Mouse (Mus musculus): ENCODE measurements around the gene Tmem50a.
A peak's percentile ranks its signal among the peaks of the same experiment; 100 is the strongest.

Tmem50a gene

GRCm38 (mm10) chr4:134879410-134879981 is 35.3 kb downstream of the Tmem50a start:
- DNase-seq (ENCODE audit: low read depth, low spot score) = peak; percentile 86

GRCm38 (mm10) chr4:134876171-134876570 is 38.7 kb downstream of the Tmem50a start:
- DNase-seq (ENCODE audit: low read depth, low spot score) = no peak

- no peak for DNase-seq (ENCODE audit: low read depth, low spot score)
Observed at GRCm38 (mm10) chr4:134871950-134872349, 42.9 kb downstream of the Tmem50a start.

GRCm38 (mm10) chr4:134871477-134871876 is 43.3 kb downstream of the Tmem50a start:
- no peak for DNase-seq (ENCODE audit: low read depth, low spot score)

- DNase-seq (ENCODE audit: low read depth, low spot score) = no peak
Observed at GRCm38 (mm10) chr4:134869815-134870375, 44.9 kb downstream of the Tmem50a start.

- no peak for DNase-seq (ENCODE audit: low read depth, low spot score)
Observed at GRCm38 (mm10) chr4:134869068-134869730, 45.6 kb downstream of the Tmem50a start.

- DNase-seq (ENCODE audit: low read depth, low spot score) = no peak
Observed at GRCm38 (mm10) chr4:134868490-134868889, 46.3 kb downstream of the Tmem50a start.

- DNase-seq (ENCODE audit: low read depth, low spot score) = no peak
Observed at GRCm38 (mm10) chr4:134868065-134868464, 46.8 kb downstream of the Tmem50a start.

GRCm38 (mm10) chr4:134867661-134868060 is 47.2 kb downstream of the Tmem50a start:
- DNase-seq (ENCODE audit: low read depth, low spot score) = no peak

- DNase-seq (ENCODE audit: low read depth, low spot score) = no peak
Observed at GRCm38 (mm10) chr4:134867213-134867612, 47.6 kb downstream of the Tmem50a start.

- DNase-seq (ENCODE audit: low read depth, low spot score) = no peak
Observed at GRCm38 (mm10) chr4:134865789-134866188, 49.0 kb downstream of the Tmem50a start.

- DNase-seq (ENCODE audit: low read depth, low spot score) = no peak
Observed at GRCm38 (mm10) chr4:134865340-134865739, 49.5 kb downstream of the Tmem50a start.

GRCm38 (mm10) chr4:134863937-134864729 is 50.7 kb downstream of the Tmem50a start, which contains the start of gene Rhd:
Gene Rhd (plus strand): TSS chr4:134864536.
- DNase-seq (ENCODE audit: low read depth, low spot score) = no peak

GRCm38 (mm10) chr4:134862996-134863395 is 51.8 kb downstream of the Tmem50a start:
- no peak for DNase-seq (ENCODE audit: low read depth, low spot score)

GRCm38 (mm10) chr4:134861884-134862283 is 52.9 kb downstream of the Tmem50a start:
- DNase-seq (ENCODE audit: low read depth, low spot score) = no peak

GRCm38 (mm10) chr4:134858494-134858893 is 56.3 kb downstream of the Tmem50a start:
- no peak for DNase-seq (ENCODE audit: low read depth, low spot score)

- DNase-seq (ENCODE audit: low read depth, low spot score) = no peak
Observed at GRCm38 (mm10) chr4:134856501-134856900, 58.3 kb downstream of the Tmem50a start.

GRCm38 (mm10) chr4:134856056-134856455 is 58.8 kb downstream of the Tmem50a start:
- DNase-seq (ENCODE audit: low read depth, low spot score) = no peak

GRCm38 (mm10) chr4:134855371-134855770 is 59.5 kb downstream of the Tmem50a start:
- DNase-seq (ENCODE audit: low read depth, low spot score) = no peak

- peak; percentile 96 for DNase-seq (ENCODE audit: low read depth, low spot score)
Observed at GRCm38 (mm10) chr4:134853637-134854485, 61.0 kb downstream of the Tmem50a start.

- DNase-seq (ENCODE audit: low read depth, low spot score) = peak; percentile 98
Observed at GRCm38 (mm10) chr4:134853259-134853636, 61.6 kb downstream of the Tmem50a start, which contains the start of gene Maco1. Gene Maco1 (minus strand): TSS chr4:134853345.

All from CD4-positive, CD25-positive, alpha-beta regulatory T cell, adult 2 months (primary cell).